Mouse (Mus musculus) layer of hippocampus, adult 8-10 months (tissue): ENCODE data around the gene Kif2a. TPM values are rescaled to one million over a fixed set of nuclear protein-coding genes. Genes with fewer than 3 reads are reported as not detected.

Source experiments
- DNase-seq, 2 experiments: peaks; one replicate each; pipeline ENCODE4 v3.0.0; 2022; ENCODE audit warnings: low spot score in 2 of 2
- total RNA-seq, 4 experiments: library from RNA; stranded (reverse); gene quantifications; 2 replicates each; pipeline ENCODE4 v1.2.4; 2022

Gene Kif2a
- 100 to 1,000 TPM in 3 of 4 experiments, 10 to 100 TPM in 1; 98.3 to 125 (median 112) TPM for total RNA-seq

DNA sequence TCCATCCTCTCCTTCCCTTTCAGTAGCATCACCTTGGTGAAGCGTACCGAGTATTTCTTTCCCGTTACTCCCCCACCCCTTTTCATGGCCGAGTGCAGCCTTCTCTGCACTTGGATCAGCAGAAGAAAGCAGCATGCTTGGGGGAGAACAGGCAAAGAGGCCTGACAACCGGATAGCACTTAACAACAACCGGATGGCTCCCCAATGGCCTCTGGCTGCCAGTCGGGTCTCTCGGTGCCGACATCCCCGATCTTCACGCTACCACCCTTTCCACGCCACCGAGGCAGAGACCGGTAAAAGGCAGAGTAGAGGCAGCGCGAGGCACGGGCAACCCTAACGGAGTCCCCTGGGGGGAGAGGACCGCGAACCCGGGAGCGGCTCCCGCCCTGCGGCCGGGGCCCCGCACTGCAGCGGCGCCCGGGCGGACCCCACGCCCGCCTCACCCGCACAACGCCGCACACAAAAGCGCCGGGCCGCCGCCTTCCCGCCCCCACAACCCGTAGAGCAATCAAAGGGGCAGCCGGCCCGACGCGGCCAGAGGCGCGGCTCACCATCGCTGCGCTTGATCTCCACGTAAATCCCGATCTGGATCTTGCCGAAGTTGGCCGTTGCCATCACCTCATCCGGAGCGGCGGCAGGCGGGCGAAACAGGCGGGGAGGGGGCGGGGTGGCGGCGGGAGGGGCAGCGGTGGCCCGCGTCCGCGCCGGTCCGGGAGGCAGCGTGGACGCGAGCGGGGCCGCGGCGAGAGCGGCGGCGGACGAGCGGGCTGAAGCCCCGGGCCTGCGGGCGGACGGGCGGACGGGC is at the start of gene Kif2a:
Gene Kif2a, minus strand, starts transcription at position 666 of the 805 bp plus-strand sequence.
- peak; percentile 30 to 35 for DNase-seq

DNA sequence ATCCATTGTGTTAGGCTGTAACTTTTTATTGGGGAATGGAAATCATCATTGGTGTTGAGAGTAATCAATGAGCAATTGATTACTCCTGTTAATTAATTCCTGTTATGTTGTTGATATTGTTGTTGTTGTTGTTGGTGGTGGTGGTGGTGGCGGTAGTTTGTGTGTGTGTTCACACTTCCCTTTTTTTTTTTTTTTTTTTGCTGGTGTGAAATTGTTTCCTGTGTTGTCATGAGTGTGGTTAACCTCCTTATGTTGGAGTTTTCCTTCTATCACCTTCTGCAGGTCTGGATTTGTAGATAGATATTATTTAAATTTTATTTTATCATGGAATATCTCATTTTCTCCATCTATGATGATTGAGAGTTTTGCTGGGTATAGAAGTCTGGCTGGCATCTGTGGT is 47.1 kb upstream of the Kif2a start:
- no peak for DNase-seq

GRCm38 (mm10) chr13:107065098-107065855 is 43.4 kb upstream of the Kif2a start:
- no peak for DNase-seq

DNA sequence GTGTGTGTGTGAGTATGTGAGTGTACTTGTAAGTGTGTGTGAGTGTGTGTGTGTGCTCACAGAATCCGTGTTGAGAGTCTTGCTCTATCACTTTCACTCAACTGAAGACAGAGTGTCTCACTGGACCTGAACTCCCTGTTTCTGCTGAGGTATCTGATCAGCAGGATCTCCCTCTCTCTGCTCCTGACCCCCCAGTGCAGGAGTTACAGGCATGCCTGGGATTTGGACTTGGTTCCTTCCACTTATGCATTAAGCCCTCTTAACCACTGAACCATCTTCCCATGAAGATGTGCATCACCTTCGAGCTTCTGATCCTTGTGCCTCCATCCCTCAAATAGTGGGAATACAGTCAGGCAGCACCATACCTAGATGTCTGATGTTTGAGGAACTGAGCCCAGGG is 42.3 kb upstream of the Kif2a start:
- DNase-seq, result no peak

DNA sequence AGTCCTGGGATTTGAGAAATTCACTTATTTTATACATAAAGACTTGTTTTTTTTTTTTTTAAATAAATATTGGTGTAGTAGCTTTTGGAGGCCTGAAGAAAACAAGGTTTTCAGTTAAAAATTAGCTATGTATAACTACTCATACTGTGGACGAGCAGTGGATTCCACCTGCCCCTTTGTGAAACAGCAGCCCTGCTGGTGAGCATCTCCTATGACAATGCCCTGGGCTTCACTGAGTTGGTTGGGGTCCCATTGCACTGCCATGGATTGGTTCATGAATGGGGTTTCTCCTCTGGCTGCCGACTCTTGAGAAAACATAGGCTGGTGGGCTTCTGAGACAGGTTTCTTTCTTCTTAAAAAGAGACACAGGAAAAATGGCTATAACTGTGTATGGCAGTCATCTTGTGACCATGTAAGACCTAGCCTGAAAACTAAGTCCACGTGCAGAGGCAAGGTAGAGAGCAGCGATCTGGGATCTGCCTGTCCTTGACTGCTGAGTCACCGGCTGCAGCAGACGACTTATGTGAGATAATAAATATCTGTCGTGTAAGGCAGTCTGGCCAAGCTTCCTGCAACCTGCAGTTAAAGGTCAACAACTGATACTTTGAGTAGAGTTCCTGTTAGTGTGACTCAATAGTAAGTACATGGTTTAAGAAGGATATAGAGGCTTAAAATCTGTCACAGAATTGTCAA is 41.3 kb upstream of the Kif2a start:
- DNase-seq, result no peak

DNA sequence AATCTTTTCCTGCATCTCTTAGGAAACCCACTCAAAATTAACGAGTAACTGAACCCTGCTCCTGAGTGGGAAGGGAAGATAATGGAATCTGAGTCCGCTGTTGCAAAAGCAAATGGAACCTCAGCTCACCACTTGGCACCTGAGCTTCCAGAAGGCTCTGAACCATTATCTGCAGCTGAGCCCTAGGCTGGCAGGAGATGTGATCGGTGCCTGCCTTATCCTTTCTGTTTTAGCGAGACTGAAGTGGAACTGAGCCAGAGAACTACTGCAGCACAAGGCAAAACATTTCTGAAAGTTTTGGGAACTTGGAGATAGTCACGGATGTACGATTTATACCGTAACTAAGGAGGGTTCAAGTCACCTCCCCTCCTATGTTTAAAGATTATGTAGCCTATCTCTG is 38.2 kb upstream of the Kif2a start:
- DNase-seq, result no peak

GRCm38 (mm10) chr13:107059460-107059859 is 37.5 kb upstream of the Kif2a start:
- DNase-seq, result no peak

- no peak for DNase-seq
Observed at GRCm38 (mm10) chr13:107056318-107056717, 34.4 kb upstream of the Kif2a start.

GRCm38 (mm10) chr13:107054496-107054895 is 32.6 kb upstream of the Kif2a start:
- DNase-seq, result no peak

DNA sequence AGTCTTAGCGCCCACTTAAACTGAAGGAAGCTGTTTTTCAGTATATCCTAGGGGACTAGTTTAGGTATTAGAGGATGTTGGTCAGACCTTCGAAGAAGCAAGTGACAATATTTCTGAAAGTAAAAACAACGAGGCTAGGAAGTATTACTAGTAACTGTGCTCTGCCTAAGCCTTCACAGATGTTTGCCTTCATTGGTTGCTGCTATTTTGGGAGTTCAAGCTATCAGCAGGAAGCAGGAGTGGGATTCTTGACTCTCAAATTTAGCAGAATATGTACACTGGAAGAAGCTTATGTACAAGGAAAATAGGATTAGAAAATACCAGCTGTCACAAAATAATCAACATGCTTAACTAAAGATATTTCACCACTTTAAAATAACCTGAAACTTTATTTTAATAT is 29.4 kb upstream of the Kif2a start:
- DNase-seq, result no peak

DNA sequence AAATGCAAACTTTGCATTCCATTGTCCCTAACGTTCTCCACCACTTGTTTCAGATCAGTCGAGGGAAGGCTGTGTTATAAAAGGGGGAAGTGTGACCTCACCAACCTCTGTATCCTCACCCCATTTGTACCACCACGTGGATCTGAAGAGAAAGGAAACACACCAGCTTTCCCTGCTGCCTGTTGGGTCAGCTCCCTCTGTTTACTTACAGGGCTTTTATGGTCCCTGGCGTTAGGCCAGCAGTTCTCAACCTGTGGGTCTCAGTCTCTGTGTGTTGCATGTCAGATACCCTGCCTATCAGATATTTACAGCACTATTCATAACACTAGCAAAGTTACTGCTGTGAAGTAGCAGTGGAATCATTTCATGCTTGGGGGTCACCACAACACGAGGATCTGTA is 22.3 kb upstream of the Kif2a start:
- no peak for DNase-seq

DNA sequence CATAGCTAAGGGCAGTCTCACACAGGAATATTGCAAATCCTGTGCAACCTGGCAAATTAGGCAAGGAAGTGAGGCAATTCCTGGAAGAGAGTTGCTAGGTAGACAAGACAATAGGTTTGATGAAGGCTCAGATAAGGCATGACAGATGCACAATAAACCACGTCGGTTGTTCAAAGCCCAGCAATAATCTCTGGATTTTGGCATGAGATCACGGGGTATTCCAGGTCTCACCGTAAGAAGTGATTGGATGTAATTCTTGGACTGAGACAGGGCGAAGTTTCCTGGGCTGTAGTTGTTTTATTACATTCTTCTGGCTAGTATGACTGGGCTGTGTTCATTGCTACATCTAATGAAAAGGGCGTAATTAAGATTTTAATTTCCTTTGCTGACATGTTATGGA is 20.6 kb upstream of the Kif2a start:
- DNase-seq, result no peak

- no peak for DNase-seq
Observed at GRCm38 (mm10) chr13:107039493-107039892, 17.6 kb upstream of the Kif2a start.

GRCm38 (mm10) chr13:107038346-107038745 is 16.4 kb upstream of the Kif2a start:
- DNase-seq, result no peak

GRCm38 (mm10) chr13:107035511-107036113 is 13.7 kb upstream of the Kif2a start:
- no peak for DNase-seq

- no peak for DNase-seq
Observed at GRCm38 (mm10) chr13:107035078-107035477, 13.2 kb upstream of the Kif2a start.

DNA sequence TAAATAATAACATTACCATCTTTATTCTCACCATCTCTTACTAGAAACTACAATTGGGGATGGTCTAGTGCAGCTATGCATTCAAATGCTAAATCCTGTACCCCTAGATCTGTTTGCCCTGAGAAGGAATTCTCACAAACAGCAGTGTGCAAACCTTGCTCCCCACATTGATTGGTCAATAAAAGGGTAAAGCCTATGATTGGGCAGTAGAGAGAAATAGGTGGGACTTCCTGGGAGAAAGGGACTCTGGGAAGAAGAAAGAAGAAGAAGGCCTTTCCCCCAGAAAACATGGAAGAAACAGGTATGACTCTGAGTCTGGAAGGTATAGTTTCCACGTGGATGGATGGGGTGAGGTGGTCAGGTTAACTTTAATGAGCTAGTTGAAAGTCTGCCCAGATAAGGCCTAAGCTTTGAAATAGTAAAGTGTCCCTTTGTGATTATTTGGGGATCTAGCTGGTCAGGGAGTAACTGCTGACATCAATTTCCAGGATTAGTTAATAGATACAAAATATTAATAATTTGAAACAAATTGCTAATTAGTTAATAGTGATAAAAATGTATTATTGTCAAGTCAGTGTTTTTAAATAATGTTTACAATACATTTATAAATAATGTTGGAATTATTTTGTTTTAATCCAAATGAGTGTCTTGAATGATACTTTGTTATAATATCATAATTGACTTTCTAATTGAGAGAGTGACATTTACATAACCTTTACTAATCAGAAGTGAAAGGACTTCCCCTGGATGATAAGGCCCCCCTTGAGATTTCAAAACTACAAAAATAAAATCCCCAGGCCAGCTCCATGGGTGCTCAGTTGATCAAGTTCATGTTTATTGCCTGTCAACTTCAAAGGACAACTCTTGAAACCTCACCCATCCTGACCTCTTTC is 12.3 kb upstream of the Kif2a start:
- no peak for DNase-seq

GRCm38 (mm10) chr13:107031228-107031627 is 9.3 kb upstream of the Kif2a start:
- no peak for DNase-seq

DNA sequence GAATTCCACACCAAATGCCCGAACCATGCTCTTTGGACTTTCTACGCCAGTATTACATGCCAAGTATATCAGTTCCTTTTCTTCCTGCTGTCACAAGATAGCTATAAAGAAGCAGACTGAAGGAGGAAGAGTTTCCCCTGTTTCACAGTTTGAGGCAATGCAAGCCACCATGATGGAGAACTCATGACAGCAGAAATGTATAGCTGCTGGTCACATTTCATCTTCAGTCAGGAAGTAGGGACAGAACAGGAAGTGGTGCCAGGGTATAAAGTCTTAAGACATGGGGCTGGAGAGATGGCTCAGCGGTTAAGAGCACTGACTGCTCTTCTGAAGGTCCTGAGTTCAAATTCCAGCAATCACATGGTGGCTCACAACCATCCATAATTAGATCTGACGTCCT is 5.3 kb upstream of the Kif2a start:
- DNase-seq, result no peak

DNA sequence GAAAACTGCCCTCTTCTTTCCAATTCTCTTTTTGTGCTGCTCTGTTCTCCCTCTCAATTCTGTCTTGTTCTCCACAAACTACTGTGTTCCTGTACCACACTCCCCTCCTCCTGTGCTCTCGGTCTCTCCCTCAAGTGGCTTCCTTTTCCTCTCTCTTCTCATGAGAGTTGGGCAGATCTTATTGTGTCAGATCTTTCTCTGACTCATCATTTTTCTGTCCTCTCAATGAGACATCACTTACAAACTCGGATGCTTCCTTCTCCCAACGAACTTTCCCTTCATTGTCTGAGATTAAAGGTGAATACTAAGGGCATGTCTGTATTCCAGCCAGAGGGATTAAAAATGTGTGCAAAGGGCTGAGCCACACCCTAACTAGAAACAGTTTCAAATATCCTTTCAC is 3.7 kb upstream of the Kif2a start:
- DNase-seq, result no peak
